Comparison of ENCODE assay signal across 16 mouse cellular contexts in the genomic region with DNA sequence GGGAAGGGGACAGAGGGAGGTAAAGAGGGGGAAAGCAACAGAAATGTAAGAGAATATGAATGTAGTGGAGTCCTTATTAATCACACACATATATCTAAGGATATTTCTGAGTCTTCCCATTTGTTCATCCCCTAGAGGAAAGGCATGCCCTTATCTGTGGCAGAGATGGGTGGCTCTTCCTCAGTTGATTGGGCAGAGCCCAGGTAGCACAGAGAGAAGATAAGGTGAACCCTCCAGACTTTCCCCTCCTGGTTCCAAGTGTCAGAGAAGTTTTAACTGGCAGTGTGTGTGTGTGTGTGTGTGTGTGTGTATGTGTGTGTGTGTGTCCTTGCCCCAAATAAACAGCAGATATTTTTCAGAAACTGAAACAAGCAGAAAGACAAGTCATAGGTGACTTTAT.
"Had no signal": no experiment of that assay in that cellular context is flagged by ENCODE, and none has a peak within 500 bp of the region (broad histone marks: within the 10 kb centered on the region; RNA-seq: fewer than 3 reads in every experiment).

No protein-coding gene starts in this region.

- DNase-seq: retina, postnatal 1 day; right cerebral cortex, adult 18-20 months; right cerebral cortex, postnatal 14 days; right cerebral cortex, postnatal 25 days; right cerebral cortex, postnatal 4 days; spleen, adult 18-20 months; thymus, adult 18-20 months; thymus, adult 2 months; thymus, postnatal 14 days; thymus, postnatal 25 days; thymus, postnatal 36 days; thymus, postnatal 4 days had no signal

- H3K9me3 ChIP-seq: neural tube, embryonic 13.5 days; neural tube, embryonic 15.5 days; stomach, embryonic 15.5 days had no signal

- H3K4me2 ChIP-seq: neural tube, embryonic 13.5 days; neural tube, embryonic 15.5 days; stomach, embryonic 15.5 days had no signal

- H3K4me1 ChIP-seq: neural tube, embryonic 13.5 days; neural tube, embryonic 15.5 days; stomach, embryonic 15.5 days had no signal

- H3K9ac ChIP-seq: neural tube, embryonic 13.5 days; neural tube, embryonic 15.5 days; stomach, embryonic 15.5 days had no signal

- H3K4me3 ChIP-seq: neural tube, embryonic 13.5 days; neural tube, embryonic 15.5 days; stomach, embryonic 15.5 days had no signal

- H3K27me3 ChIP-seq: neural tube, embryonic 13.5 days; neural tube, embryonic 15.5 days; stomach, embryonic 15.5 days had no signal

- H3K27ac ChIP-seq: neural tube, embryonic 13.5 days; neural tube, embryonic 15.5 days; stomach, embryonic 15.5 days; stomach, postnatal 0 days had no signal

- H3K36me3 ChIP-seq: neural tube, embryonic 13.5 days; neural tube, embryonic 15.5 days; stomach, embryonic 15.5 days had no signal
